Mouse (Mus musculus): ENCODE measurements at regions not wholly inside any gene's neighbourhood (a gene's known extent, or its start where the extent isn't known, plus 50 kb on each side); places are given as distances from the start of the nearest gene placed in this dataset.

GRCm38 (mm10) chr8:89388761-89389160 lies 344.8 kb upstream of the Sall1 start:
- TF ChIP-seq CTCF (IDR thresholded peaks at IDR 0.05; ENCODE audit: low read depth) (no peak), EP300 (IDR thresholded peaks at IDR 0.05; ENCODE audit: low read depth) (no peak)

All from heart, postnatal 0 days (tissue).